Mouse (Mus musculus): ENCODE data around the gene Psmb8.

DNA sequence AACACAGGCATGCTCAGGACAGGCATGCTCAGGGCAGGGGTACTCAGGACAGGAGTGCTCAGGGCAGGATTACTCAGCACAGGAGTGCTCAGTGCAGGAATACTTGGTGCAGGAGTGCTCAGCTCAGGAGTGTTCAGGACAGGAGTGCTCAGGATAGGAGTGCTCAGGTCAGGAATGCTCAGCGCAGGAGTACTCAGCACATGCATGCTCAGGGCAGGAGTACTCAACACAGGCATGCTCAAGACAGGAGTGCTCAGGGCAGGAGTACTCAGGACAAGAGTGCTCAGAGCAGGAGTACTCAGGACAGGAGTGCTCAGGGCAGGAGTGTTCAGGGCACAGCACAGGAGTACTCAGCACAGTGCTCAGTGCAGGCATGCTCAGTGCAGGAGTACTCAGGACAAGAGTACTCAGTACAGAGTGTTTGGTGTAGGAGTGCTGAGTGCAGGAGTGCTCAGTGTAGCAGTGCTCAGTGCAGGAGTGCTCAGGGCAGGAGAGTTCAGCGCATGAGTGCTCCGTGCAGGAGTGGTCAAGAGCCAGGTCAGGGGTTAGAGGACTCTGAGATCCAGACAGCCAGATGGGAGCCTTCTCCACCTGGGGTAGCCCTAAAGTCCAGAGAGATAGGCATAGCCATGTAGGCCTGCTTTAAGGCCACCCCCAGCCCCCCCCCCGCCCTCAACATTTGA lies 5.4 kb downstream of the Psmb8 start:
- TF ChIP-seq KAT2A (conservative IDR thresholded peaks at IDR 0.05; ENCODE audit: low read depth, low read length) (no peak), EP300 (IDR thresholded peaks at IDR 0.05; ENCODE audit: low read depth in 1 of 2, low read length in 2 of 2) (no peak), TCF12 (IDR thresholded peaks at IDR 0.05; ENCODE audit: low read depth, low read length) (no peak), USF1 (IDR thresholded peaks at IDR 0.05; ENCODE audit: low read depth, low read length) (no peak), ZNF384 (IDR thresholded peaks at IDR 0.05; ENCODE audit: low read depth, low read length) (no peak), SIN3A (IDR thresholded peaks at IDR 0.05; ENCODE audit: low read length) (no peak), RCOR1 (IDR thresholded peaks at IDR 0.05; ENCODE audit: low read depth, low read length) (no peak), ZMIZ1 (IDR thresholded peaks at IDR 0.05; ENCODE audit: low read depth, low read length) (no peak), E2F4 (IDR thresholded peaks at IDR 0.05; ENCODE audit: borderline replicate concordance, low read depth, low read length) (no peak)
